Mouse (Mus musculus) B cell, adult 2 months (primary cell): ENCODE data around the gene Cux2.

Experiments used
- DNase-seq, 2 experiments: peaks; one replicate each; pipeline ENCODE4 v3.0.0; 2022

Cux2 gene

GRCm38 (mm10) chr5:121815067-121815466 lies 234.8 kb downstream of the Cux2 start:
- peak; percentile 72 to 74 for DNase-seq

- no peak for DNase-seq
These were observed 236.2 kb downstream of the Cux2 start for GRCm38 (mm10) chr5:121813744-121814143.

- no peak for DNase-seq
These were observed 237.2 kb downstream of the Cux2 start for GRCm38 (mm10) chr5:121812526-121813243.

GRCm38 (mm10) chr5:121811485-121811931 lies 238.4 kb downstream of the Cux2 start:
- no peak for DNase-seq

- DNase-seq: no peak
These were observed 239.4 kb downstream of the Cux2 start for GRCm38 (mm10) chr5:121810331-121811151.

GRCm38 (mm10) chr5:121809667-121810224 lies 240.2 kb downstream of the Cux2 start:
- no peak for DNase-seq

- no peak for DNase-seq
These were observed 241.7 kb downstream of the Cux2 start for GRCm38 (mm10) chr5:121808202-121808601.

GRCm38 (mm10) chr5:121807186-121807585 lies 242.7 kb downstream of the Cux2 start:
- DNase-seq: no peak
